Mouse (Mus musculus) midbrain, embryonic 15.5 days (tissue): ENCODE measurements around the gene Gm34653. TPM values are rescaled to one million over a fixed set of nuclear protein-coding genes. Genes with fewer than 3 reads are reported as not detected.

Source experiments
- ATAC-seq: fragments of 200-750 bp; cut with Nextera tagmentation; replicated peaks from 2 replicates; pipeline ENCODE4 v1.8.0; 2017; ENCODE audit warnings: moderate TSS enrichment
- H3K27ac ChIP-seq: fragments of 300-500 bp; sonication (generic); 2 replicates; pipeline ENCODE4 v1.5.1; 2015; ENCODE audit warnings: mild to moderate bottlenecking, inconsistent platforms
- H3K27me3 ChIP-seq: fragments of 300-500 bp; sonication (generic); replicated peaks from 2 replicates; pipeline ENCODE4 v1.6.1; 2015; ENCODE audit warnings: inconsistent platforms
- H3K36me3 ChIP-seq: fragments of 300-500 bp; sonication (generic); replicated peaks from 2 replicates; pipeline ENCODE4 v1.6.1; 2015; ENCODE audit warnings: inconsistent platforms
- H3K4me1 ChIP-seq: fragments of 300-500 bp; sonication (generic); 2 replicates; pipeline ENCODE4 v1.6.1; 2015; ENCODE audit warnings: inconsistent platforms
- H3K4me2 ChIP-seq: fragments of 300-500 bp; sonication (generic); 2 replicates; pipeline ENCODE4 v1.6.1; 2015; ENCODE audit warnings: inconsistent platforms, mild to moderate bottlenecking, moderate library complexity
- H3K4me3 ChIP-seq: fragments of 300-500 bp; sonication (generic); 2 replicates; pipeline ENCODE4 v1.5.1; 2015; ENCODE audit warnings: mild to moderate bottlenecking, inconsistent platforms
- H3K9ac ChIP-seq: fragments of 300-500 bp; sonication (generic); 2 replicates; pipeline ENCODE4 v1.6.1; 2015; ENCODE audit warnings: mild to moderate bottlenecking, inconsistent platforms
- H3K9me3 ChIP-seq: fragments of 300-500 bp; sonication (generic); 2 replicates; pipeline ENCODE4 v1.6.1; 2016; ENCODE audit warnings: inconsistent platforms
- WGBS: fragments of 180-500 bp; shearing (Covaris S2); methylation state at CpG from one replicate; pipeline ENCODE4 v1.1.7; 2015; ENCODE audit warnings: mixed read lengths; 5-methylcytosine and 5-hydroxymethylcytosine counted together
- polyA plus RNA-seq: library from polyadenylated mRNA; unstranded; fragments of >200 nt; fragmentation: Nextera tagmentation; extraction: Ambion mirVana; gene quantifications from 2 replicates; pipeline ENCODE4 v1.2.1, GENCODE M21; 2015

Gene Gm34653
- polyA plus RNA-seq, 1 experiment from 2014 or later = not detected

DNA sequence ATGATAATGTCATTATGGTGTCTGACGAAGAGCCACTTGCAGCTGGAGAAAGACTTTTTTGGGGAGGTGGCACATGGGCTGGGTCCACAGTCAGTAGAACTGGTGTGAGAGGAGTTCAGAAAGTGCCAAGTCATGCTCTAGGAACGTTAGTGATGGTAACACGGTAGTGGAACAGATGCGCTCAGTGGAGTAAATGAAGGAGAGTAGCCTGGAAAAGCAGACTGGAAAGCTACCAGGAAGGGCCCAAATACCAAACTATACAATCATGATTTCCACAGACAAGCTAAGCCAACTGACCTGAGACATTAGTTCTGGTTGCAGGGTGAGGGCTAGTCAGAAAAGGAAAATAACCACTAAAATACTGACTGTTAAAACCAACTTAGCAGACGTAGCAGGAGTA is 36.9 kb downstream of the Gm34653 start:
- no peak for ATAC-seq
- Histone ChIP-seq H3K27me3 (peaks cover 15% of the 10 kb centered on the region), H3K9me3 (no peaks in the 10 kb centered on the region), H3K36me3 (peaks cover 7% of the 10 kb centered on the region), H3K27ac (no peak overlapping the region), H3K9ac (0 out of 2 replicates have a peak overlapping the region, but pooled peaks have one; percentile 6), H3K4me3 (peak overlapping the region; percentile 83), H3K4me1 (peaks cover 32% of the 10 kb centered on the region), H3K4me2 (peak overlapping the region; percentile 62)
- 40% methylated on average over 5 of the region's 5 CpGs for WGBS

GRCm38 (mm10) chr2:34870520-34871474 is 38.0 kb downstream of the Gm34653 start:
- under 1% methylated on average over 67 of the region's 67 CpGs for WGBS
- Histone ChIP-seq H3K9me3 (no peaks in the 10 kb centered on the region), H3K4me3 (peak overlapping the region; percentile 83), H3K9ac (peak overlapping the region; percentile 98), H3K36me3 (no peaks in the 10 kb centered on the region), H3K27ac (peak overlapping the region; percentile 91), H3K27me3 (peaks cover 17% of the 10 kb centered on the region), H3K4me1 (peaks cover 32% of the 10 kb centered on the region), H3K4me2 (peak overlapping the region; percentile 62)
- ATAC-seq = peak; percentile 99

DNA sequence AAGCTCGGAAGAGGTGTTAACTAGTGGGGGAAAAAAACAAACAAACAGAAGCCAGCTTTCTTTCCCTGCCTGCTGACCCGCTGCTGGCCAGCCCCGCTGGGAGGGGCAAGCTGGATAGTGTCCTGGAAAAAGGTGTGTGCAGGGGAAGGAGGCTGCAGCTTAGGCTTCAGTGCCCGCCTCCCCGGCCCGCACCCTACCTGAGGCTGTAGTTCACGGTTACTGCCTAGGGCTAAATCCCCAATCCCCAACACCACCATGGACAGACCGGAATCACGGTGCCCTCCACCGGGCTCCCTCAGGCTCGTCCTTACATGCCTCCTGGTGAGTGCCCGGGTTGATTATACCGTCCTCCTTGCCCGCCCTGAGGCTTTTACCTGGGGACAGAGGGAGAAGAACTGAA is 41.5 kb downstream of the Gm34653 start, which contains the start of gene Cutal:
Gene Cutal (plus strand): TSS at position 126 of the 400 bp plus-strand sequence.
- Histone ChIP-seq H3K27ac (no peak within 1 kb of the TSS), H3K4me2 (peak within 1 kb of the TSS; percentile 17; the same call in 1 of the 2 replicates), H3K36me3 (no peaks in the 10 kb centered on the region), H3K27me3 (peaks cover 20% of the 10 kb centered on the region), H3K9ac (peak within 1 kb of the TSS; percentile 28; the same call in 1 of the 2 replicates), H3K4me3 (no peak within 1 kb of the TSS), H3K4me1 (peaks cover 13% of the 10 kb centered on the region), H3K9me3 (no peaks in the 10 kb centered on the region)
- 3% methylated on average over 14 of the region's 14 CpGs for WGBS
- ATAC-seq = no peak

- no peak for ATAC-seq
- 16% methylated on average over 8 of the region's 8 CpGs for WGBS
- H3K4me1 ChIP-seq = peaks cover 7% of the 10 kb centered on the region
- no peak within 1 kb of the TSS for H3K4me3 ChIP-seq
- no peak within 1 kb of the TSS for H3K27ac ChIP-seq
- no peaks in the 10 kb centered on the region for H3K9me3 ChIP-seq
- H3K9ac ChIP-seq = peak within 1 kb of the TSS; percentile 28; the same call in 1 of the 2 replicates
- H3K4me2 ChIP-seq = peak within 1 kb of the TSS; percentile 17; the same call in 1 of the 2 replicates
- H3K36me3 ChIP-seq = no peaks in the 10 kb centered on the region
- peaks cover 20% of the 10 kb centered on the region for H3K27me3 ChIP-seq
Measured at GRCm38 (mm10) chr2:34874816-34875345, 42.1 kb downstream of the Gm34653 start, which contains the start of gene Psmd5. Gene Psmd5, minus strand, starts transcription at chr2:34874968.

DNA sequence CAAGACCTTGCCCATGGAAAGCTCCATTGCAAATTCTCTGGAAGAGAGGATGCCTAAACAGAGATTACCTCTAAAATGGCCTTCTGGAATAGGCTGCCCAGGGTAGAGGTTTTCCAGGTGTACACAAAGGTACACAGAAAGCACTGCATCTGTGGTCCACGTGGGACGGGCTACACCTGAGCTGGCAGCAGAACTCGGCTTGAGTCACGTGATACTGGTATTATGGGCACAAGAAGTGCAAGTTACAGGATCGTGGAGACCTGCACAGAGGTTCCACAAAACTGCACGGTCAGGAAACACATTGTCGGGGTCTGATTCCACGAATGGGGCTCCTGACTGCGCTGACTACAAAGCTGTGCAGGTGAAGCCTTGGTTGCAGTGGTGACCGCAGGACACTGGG is 47.2 kb downstream of the Gm34653 start:
- no peak overlapping the region for H3K4me2 ChIP-seq
- H3K36me3 ChIP-seq = no peaks in the 10 kb centered on the region
- no peak overlapping the region for H3K4me3 ChIP-seq
- no peak overlapping the region for H3K9ac ChIP-seq
- no peak for ATAC-seq
- no peaks in the 10 kb centered on the region for H3K9me3 ChIP-seq
- peaks cover 3% of the 10 kb centered on the region; the same call in 1 of the 2 replicates for H3K27me3 ChIP-seq
- WGBS = 92% methylated on average over 10 of the region's 10 CpGs
- H3K4me1 ChIP-seq = no peaks in the 10 kb centered on the region
- H3K27ac ChIP-seq = no peak overlapping the region

- no peaks in the 10 kb centered on the region for H3K36me3 ChIP-seq
- no peaks in the 10 kb centered on the region for H3K9me3 ChIP-seq
- H3K4me1 ChIP-seq = no peaks in the 10 kb centered on the region
- H3K27me3 ChIP-seq = no peaks in the 10 kb centered on the region; the same call in 1 of the 2 replicates
- WGBS = 95% methylated on average over 2 of the region's 2 CpGs
- ATAC-seq = no peak
- H3K9ac ChIP-seq = no peak overlapping the region
- no peak overlapping the region for H3K27ac ChIP-seq
- H3K4me2 ChIP-seq = no peak overlapping the region
- H3K4me3 ChIP-seq = no peak overlapping the region
Measured at GRCm38 (mm10) chr2:34882757-34883156, 50.0 kb downstream of the Gm34653 start.

DNA sequence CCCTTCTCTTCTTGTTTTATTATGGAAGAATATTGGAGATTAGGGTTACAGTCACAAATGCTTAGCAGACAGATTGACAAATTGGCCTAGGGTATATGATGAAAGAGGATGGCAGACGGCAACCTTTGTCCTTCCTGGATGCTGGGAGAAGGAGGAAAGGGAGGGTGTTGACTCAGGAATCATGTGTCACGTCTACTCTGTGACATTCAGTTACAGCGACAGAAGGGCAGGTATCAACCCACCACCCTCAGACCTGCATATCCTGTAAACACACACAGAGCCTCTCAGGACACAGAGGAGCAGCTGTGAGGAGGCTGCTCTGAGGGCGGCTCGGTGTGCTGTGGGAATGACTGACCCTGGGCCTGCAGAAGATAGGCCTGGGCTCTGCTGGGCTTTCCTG is 50.4 kb downstream of the Gm34653 start:
- no peaks in the 10 kb centered on the region for H3K4me1 ChIP-seq
- no peak overlapping the region for H3K9ac ChIP-seq
- H3K27ac ChIP-seq = no peak overlapping the region
- H3K27me3 ChIP-seq = no peaks in the 10 kb centered on the region; the same call in 1 of the 2 replicates
- WGBS = 72% methylated on average over 5 of the region's 5 CpGs
- ATAC-seq = no peak
- no peak overlapping the region for H3K4me2 ChIP-seq
- no peaks in the 10 kb centered on the region for H3K9me3 ChIP-seq
- H3K4me3 ChIP-seq = no peak overlapping the region
- no peaks in the 10 kb centered on the region for H3K36me3 ChIP-seq

- 73% methylated on average over 2 of the region's 2 CpGs for WGBS
- H3K36me3 ChIP-seq = no peaks in the 10 kb centered on the region
- no peak overlapping the region for H3K9ac ChIP-seq
- no peaks in the 10 kb centered on the region for H3K4me1 ChIP-seq
- no peak for ATAC-seq
- no peaks in the 10 kb centered on the region; the same call in 1 of the 2 replicates for H3K27me3 ChIP-seq
- no peak overlapping the region for H3K27ac ChIP-seq
- no peak overlapping the region for H3K4me3 ChIP-seq
- H3K4me2 ChIP-seq = no peak overlapping the region
- H3K9me3 ChIP-seq = no peaks in the 10 kb centered on the region
Measured at GRCm38 (mm10) chr2:34884186-34884585, 51.4 kb downstream of the Gm34653 start.

Other genes with a start within 250 kb of the Gm34653 start
- 112 and 123 TPM in 2 replicates for gene Gapvd1, start 77.8 kb upstream of the Gm34653 start, polyA plus RNA-seq
- gene Hspa5, start 61.0 kb upstream of the Gm34653 start, polyA plus RNA-seq = 418 and 429 TPM in 2 replicates
- gene Rabepk, start 33.1 kb upstream of the Gm34653 start, polyA plus RNA-seq = 23.2 and 24.5 TPM in 2 replicates
- 102 and 107 TPM in 2 replicates for gene Fbxw2, start 6.7 kb upstream of the Gm34653 start, polyA plus RNA-seq
- gene Cutal, start 41.4 kb downstream of the Gm34653 start, polyA plus RNA-seq = 0.26 and 0.40 TPM in 2 replicates
- gene Psmd5, start 42.0 kb downstream of the Gm34653 start, polyA plus RNA-seq = 101 and 102 TPM in 2 replicates
- 1.5 and 2.1 TPM in 2 replicates for gene Phf19, start 81.0 kb downstream of the Gm34653 start, polyA plus RNA-seq
- gene Traf1, start 128.8 kb downstream of the Gm34653 start, polyA plus RNA-seq = 3.6 and 3.8 TPM in 2 replicates
- 1.1 and 1.2 TPM in 2 replicates for gene Hc, start 228.4 kb downstream of the Gm34653 start, polyA plus RNA-seq